Mouse (Mus musculus): ENCODE measurements around the gene Slc41a1. TPM values are rescaled to one million over a fixed set of nuclear protein-coding genes. Genes with fewer than 3 reads are reported as not detected.

The Slc41a1 gene
- 8.4 and 8.9 TPM in 2 replicates for polyA plus RNA-seq (2014; fragmentation: Nextera tagmentation; extraction: Ambion mirVana)

- peak within 1 kb of the TSS; percentile 80 for H3K4me2 ChIP-seq (ENCODE audit: low read length)
- WGBS: 3% methylated on average over 21 of the region's 25 CpGs
- DNase-seq (ENCODE audit: low spot score) (no peak), ATAC-seq (replicated peaks; ENCODE audit: low FRiP score, low TSS enrichment, low read depth) (peak; percentile 71)
- H3K27me3 ChIP-seq (replicated peaks; ENCODE audit: control insufficient read depth, insufficient read depth, low read length): no peaks in the 10 kb centered on the region
- H3K9me3 ChIP-seq (ENCODE audit: control insufficient read depth, low read length): no peaks in the 10 kb centered on the region
- peak within 1 kb of the TSS; percentile 77 for H3K27ac ChIP-seq (ENCODE audit: low read depth)
- peak within 1 kb of the TSS; percentile 61 for H3K4me3 ChIP-seq (ENCODE audit: low read depth, low read length)
- H3K9ac ChIP-seq (ENCODE audit: low read length): peak within 1 kb of the TSS; percentile 73
- peaks cover 16% of the 10 kb centered on the region for H3K36me3 ChIP-seq (ENCODE audit: control insufficient read depth, insufficient read depth, low read length)
- peaks cover 14% of the 10 kb centered on the region for H3K4me1 ChIP-seq (replicated peaks; ENCODE audit: control insufficient read depth, insufficient read depth, low read length)
Observed at GRCm38 (mm10) chr1:131827207-131827786, at the start of gene Slc41a1. Slc41a1 (plus strand) TSS chr1:131827493.

- H3K27ac ChIP-seq (ENCODE audit: low read depth): no peak overlapping the region
- H3K4me1 ChIP-seq (replicated peaks; ENCODE audit: control insufficient read depth, insufficient read depth, low read length): no peaks in the 10 kb centered on the region; the same call in 1 of the 2 replicates
- DNase-seq (ENCODE audit: low spot score) (no peak), ATAC-seq (replicated peaks; ENCODE audit: low FRiP score, low TSS enrichment, low read depth) (no peak)
- 28% methylated on average over 3 of the region's 3 CpGs for WGBS
- no peak overlapping the region for H3K9ac ChIP-seq (ENCODE audit: low read length)
- H3K9me3 ChIP-seq (ENCODE audit: control insufficient read depth, low read length): no peaks in the 10 kb centered on the region
- no peak overlapping the region for H3K4me3 ChIP-seq (ENCODE audit: low read depth, low read length)
- no peaks in the 10 kb centered on the region for H3K36me3 ChIP-seq (ENCODE audit: control insufficient read depth, insufficient read depth, low read length)
- H3K27me3 ChIP-seq (replicated peaks; ENCODE audit: control insufficient read depth, insufficient read depth, low read length): 0 out of 2 replicates have a peak, but pooled peaks cover 4% of the 10 kb centered on the region
- no peak overlapping the region for H3K4me2 ChIP-seq (ENCODE audit: low read length)
Observed at GRCm38 (mm10) chr1:131794591-131794990, 32.7 kb upstream of the Slc41a1 start.

GRCm38 (mm10) chr1:131795171-131795570 is 32.1 kb upstream of the Slc41a1 start:
- Histone ChIP-seq H3K27ac (ENCODE audit: low read depth) (no peak overlapping the region), H3K36me3 (ENCODE audit: control insufficient read depth, insufficient read depth, low read length) (no peaks in the 10 kb centered on the region), H3K27me3 (replicated peaks; ENCODE audit: control insufficient read depth, insufficient read depth, low read length) (0 out of 2 replicates have a peak, but pooled peaks cover 4% of the 10 kb centered on the region), H3K9ac (ENCODE audit: low read length) (no peak overlapping the region), H3K4me2 (ENCODE audit: low read length) (no peak overlapping the region), H3K9me3 (ENCODE audit: control insufficient read depth, low read length) (no peaks in the 10 kb centered on the region), H3K4me1 (replicated peaks; ENCODE audit: control insufficient read depth, insufficient read depth, low read length) (no peaks in the 10 kb centered on the region; the same call in 1 of the 2 replicates), H3K4me3 (ENCODE audit: low read depth, low read length) (no peak overlapping the region)
- 68% methylated on average over 3 of the region's 3 CpGs for WGBS
- ATAC-seq (replicated peaks; ENCODE audit: low FRiP score, low TSS enrichment, low read depth): no peak
- DNase-seq (ENCODE audit: low spot score): no peak

GRCm38 (mm10) chr1:131797202-131797909 is 29.9 kb upstream of the Slc41a1 start, which contains the start of gene Pm20d1:
Pm20d1 (plus strand) TSS chr1:131797381.
- H3K36me3 ChIP-seq (ENCODE audit: control insufficient read depth, insufficient read depth, low read length): no peaks in the 10 kb centered on the region
- peak within 1 kb of the TSS; percentile 11 for H3K4me3 ChIP-seq (ENCODE audit: low read depth, low read length)
- peak; percentile 70 for DNase-seq (ENCODE audit: low spot score)
- 0 out of 2 replicates have a peak, but pooled peaks cover 4% of the 10 kb centered on the region for H3K27me3 ChIP-seq (replicated peaks; ENCODE audit: control insufficient read depth, insufficient read depth, low read length)
- H3K4me2 ChIP-seq (ENCODE audit: low read length): peak within 1 kb of the TSS; percentile 46
- H3K27ac ChIP-seq (ENCODE audit: low read depth): no peak within 1 kb of the TSS
- H3K9ac ChIP-seq (ENCODE audit: low read length): 0 out of 2 replicates have a peak within 1 kb of the TSS, but pooled peaks have one; percentile 22
- H3K9me3 ChIP-seq (ENCODE audit: control insufficient read depth, low read length): no peaks in the 10 kb centered on the region
- no peaks in the 10 kb centered on the region; the same call in 1 of the 2 replicates for H3K4me1 ChIP-seq (replicated peaks; ENCODE audit: control insufficient read depth, insufficient read depth, low read length)
- WGBS: 9% methylated on average over 26 of the region's 26 CpGs
- peak; percentile 64; the same call in 1 of the 2 replicates for ATAC-seq (replicated peaks; ENCODE audit: low FRiP score, low TSS enrichment, low read depth)

GRCm38 (mm10) chr1:131800001-131800400 is 27.3 kb upstream of the Slc41a1 start:
- Histone ChIP-seq H3K36me3 (ENCODE audit: control insufficient read depth, insufficient read depth, low read length) (no peaks in the 10 kb centered on the region), H3K27me3 (replicated peaks; ENCODE audit: control insufficient read depth, insufficient read depth, low read length) (0 out of 2 replicates have a peak, but pooled peaks cover 4% of the 10 kb centered on the region), H3K4me1 (replicated peaks; ENCODE audit: control insufficient read depth, insufficient read depth, low read length) (no peaks in the 10 kb centered on the region; the same call in 1 of the 2 replicates), H3K4me3 (ENCODE audit: low read depth, low read length) (no peak overlapping the region), H3K9me3 (ENCODE audit: control insufficient read depth, low read length) (no peaks in the 10 kb centered on the region), H3K27ac (ENCODE audit: low read depth) (no peak overlapping the region), H3K9ac (ENCODE audit: low read length) (no peak overlapping the region), H3K4me2 (ENCODE audit: low read length) (no peak overlapping the region)
- WGBS: 33% methylated on average over 1 of the region's 1 CpGs
- ATAC-seq (replicated peaks; ENCODE audit: low FRiP score, low TSS enrichment, low read depth) (no peak), DNase-seq (ENCODE audit: low spot score) (peak; percentile 20)

GRCm38 (mm10) chr1:131801071-131801470 is 26.2 kb upstream of the Slc41a1 start:
- Histone ChIP-seq H3K4me2 (ENCODE audit: low read length) (no peak overlapping the region), H3K36me3 (ENCODE audit: control insufficient read depth, insufficient read depth, low read length) (no peaks in the 10 kb centered on the region), H3K9me3 (ENCODE audit: control insufficient read depth, low read length) (no peaks in the 10 kb centered on the region), H3K27me3 (replicated peaks; ENCODE audit: control insufficient read depth, insufficient read depth, low read length) (0 out of 2 replicates have a peak, but pooled peaks cover 4% of the 10 kb centered on the region), H3K9ac (ENCODE audit: low read length) (no peak overlapping the region), H3K4me1 (replicated peaks; ENCODE audit: control insufficient read depth, insufficient read depth, low read length) (no peaks in the 10 kb centered on the region; the same call in 1 of the 2 replicates), H3K4me3 (ENCODE audit: low read depth, low read length) (no peak overlapping the region), H3K27ac (ENCODE audit: low read depth) (no peak overlapping the region)
- WGBS: 97% methylated on average over 8 of the region's 8 CpGs
- DNase-seq (ENCODE audit: low spot score) (peak; percentile 28), ATAC-seq (replicated peaks; ENCODE audit: low FRiP score, low TSS enrichment, low read depth) (no peak)

GRCm38 (mm10) chr1:131802652-131803051 is 24.6 kb upstream of the Slc41a1 start:
- H3K4me3 ChIP-seq (ENCODE audit: low read depth, low read length): no peak overlapping the region
- 78% methylated on average over 5 of the region's 5 CpGs for WGBS
- H3K9me3 ChIP-seq (ENCODE audit: control insufficient read depth, low read length): no peaks in the 10 kb centered on the region
- H3K36me3 ChIP-seq (ENCODE audit: control insufficient read depth, insufficient read depth, low read length): no peaks in the 10 kb centered on the region
- no peak for ATAC-seq (replicated peaks; ENCODE audit: low FRiP score, low TSS enrichment, low read depth)
- no peak overlapping the region for H3K9ac ChIP-seq (ENCODE audit: low read length)
- H3K4me1 ChIP-seq (replicated peaks; ENCODE audit: control insufficient read depth, insufficient read depth, low read length): no peaks in the 10 kb centered on the region; the same call in 1 of the 2 replicates
- no peak overlapping the region for H3K4me2 ChIP-seq (ENCODE audit: low read length)
- DNase-seq (ENCODE audit: low spot score): no peak
- H3K27me3 ChIP-seq (replicated peaks; ENCODE audit: control insufficient read depth, insufficient read depth, low read length): 0 out of 2 replicates have a peak, but pooled peaks cover 3% of the 10 kb centered on the region
- H3K27ac ChIP-seq (ENCODE audit: low read depth): no peak overlapping the region

GRCm38 (mm10) chr1:131804166-131804565 is 23.1 kb upstream of the Slc41a1 start:
- Histone ChIP-seq H3K9me3 (ENCODE audit: control insufficient read depth, low read length) (no peaks in the 10 kb centered on the region), H3K4me1 (replicated peaks; ENCODE audit: control insufficient read depth, insufficient read depth, low read length) (no peaks in the 10 kb centered on the region), H3K9ac (ENCODE audit: low read length) (no peak overlapping the region), H3K27me3 (replicated peaks; ENCODE audit: control insufficient read depth, insufficient read depth, low read length) (no peaks in the 10 kb centered on the region), H3K36me3 (ENCODE audit: control insufficient read depth, insufficient read depth, low read length) (no peaks in the 10 kb centered on the region), H3K27ac (ENCODE audit: low read depth) (no peak overlapping the region), H3K4me2 (ENCODE audit: low read length) (no peak overlapping the region), H3K4me3 (ENCODE audit: low read depth, low read length) (no peak overlapping the region)
- DNase-seq (ENCODE audit: low spot score): no peak
- no peak for ATAC-seq (replicated peaks; ENCODE audit: low FRiP score, low TSS enrichment, low read depth)
- 92% methylated on average over 3 of the region's 3 CpGs for WGBS
